Mouse (Mus musculus) mesoderm, embryonic 11.5 days (tissue): ENCODE results near the gene Ncor2.
A peak's percentile ranks its signal among the peaks of the same experiment; 100 is the strongest.

Experiments
- DNase-seq: peaks from one replicate; pipeline ENCODE4 v3.0.0-alpha.2; 2012; ENCODE audit warnings: low read depth, low spot score

Gene Ncor2

DNA sequence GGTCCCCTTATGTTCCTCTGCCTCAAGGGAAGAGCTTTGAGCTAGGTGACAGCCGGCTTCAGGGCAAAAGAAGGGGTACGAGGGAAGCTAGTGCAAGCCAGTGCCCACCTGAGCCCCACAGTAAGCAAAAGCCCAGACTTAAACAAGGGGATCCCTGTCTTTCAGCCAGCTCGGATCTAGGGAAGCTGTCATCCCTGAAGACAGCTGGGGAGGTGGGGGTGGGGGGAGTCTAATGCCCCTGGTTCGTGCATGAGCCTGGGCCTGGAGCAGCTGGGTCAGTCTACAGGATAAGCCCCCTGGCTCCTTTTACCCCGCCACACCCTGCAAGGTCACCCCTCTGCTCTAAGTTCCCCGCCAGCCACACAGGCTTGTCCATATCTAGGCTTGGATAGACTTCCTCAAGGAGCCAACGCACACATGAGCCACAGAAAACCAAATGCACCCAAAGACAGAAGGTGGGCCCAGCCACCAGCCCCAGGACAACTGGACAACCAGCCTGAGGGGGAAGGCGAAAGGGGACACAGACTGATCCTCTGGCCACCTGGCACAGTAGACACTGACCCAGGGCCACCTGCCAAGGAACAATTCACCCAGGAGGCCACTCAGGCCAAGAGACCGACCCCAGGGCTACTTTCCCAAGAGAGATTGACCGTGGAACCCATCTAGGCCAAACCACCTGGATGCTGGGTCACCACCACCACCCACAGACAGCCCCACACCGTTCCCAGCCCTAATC is 8.7 kb downstream of the Ncor2 start:
- DNase-seq, result no peak

DNA sequence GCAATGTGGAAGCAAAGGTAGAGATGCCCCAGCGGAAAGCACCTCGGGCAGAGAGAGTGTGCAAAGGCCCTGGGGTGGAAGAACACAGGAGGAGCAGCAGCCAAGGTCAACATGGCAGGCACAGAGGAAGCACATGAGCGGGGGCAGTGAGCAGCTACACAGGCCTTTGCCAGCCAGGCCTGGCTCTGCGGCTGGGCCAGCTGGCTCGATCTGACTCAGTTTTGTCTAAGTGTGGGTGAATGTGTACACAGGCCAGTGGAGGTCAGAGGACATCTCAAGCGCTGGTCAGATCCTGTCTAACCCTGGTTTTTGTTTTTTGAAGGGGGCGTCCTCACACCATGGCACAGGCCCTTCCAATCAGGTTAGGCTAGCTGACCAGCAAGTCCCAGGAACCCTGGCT is 10.9 kb downstream of the Ncor2 start:
- DNase-seq, result no peak

DNA sequence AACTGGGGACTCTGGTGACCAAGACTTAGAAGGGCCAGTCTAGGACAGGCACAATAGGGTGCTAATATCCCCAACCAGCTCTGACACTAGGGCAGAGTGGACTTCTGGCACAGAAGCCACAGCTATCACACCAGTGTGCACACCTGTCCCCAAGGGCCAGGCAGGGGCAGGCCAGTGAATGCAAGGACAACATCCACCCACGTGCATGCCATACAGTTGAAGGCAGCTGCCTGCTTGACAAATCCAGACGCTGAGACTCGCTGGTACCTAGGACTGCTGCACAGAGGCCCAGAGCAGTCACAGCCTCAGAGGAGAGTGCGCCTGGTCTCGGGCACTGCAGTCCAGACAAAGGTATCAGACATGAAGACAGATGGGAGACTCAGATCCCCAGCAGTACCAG is 11.5 kb downstream of the Ncor2 start:
- no peak for DNase-seq

DNA sequence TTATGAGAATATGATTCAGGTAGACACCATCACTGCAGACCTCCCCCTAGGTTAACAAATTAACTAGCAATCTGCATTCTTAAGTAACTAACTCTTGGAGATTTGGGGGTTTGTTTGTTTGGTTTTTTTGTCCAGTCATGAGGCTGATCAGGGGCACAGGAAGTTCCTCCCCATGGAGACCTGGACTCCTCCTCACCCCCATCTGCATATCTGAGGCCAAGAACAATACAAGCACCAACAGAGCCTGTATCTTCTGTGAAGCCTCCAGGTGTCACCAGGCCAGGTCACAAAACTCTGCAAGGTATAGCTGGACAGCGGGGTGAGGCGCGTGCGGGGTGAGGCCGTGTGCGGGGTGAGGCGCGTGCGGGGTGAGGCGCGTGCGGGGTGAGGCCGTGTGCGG is 13.0 kb downstream of the Ncor2 start:
- no peak for DNase-seq

DNA sequence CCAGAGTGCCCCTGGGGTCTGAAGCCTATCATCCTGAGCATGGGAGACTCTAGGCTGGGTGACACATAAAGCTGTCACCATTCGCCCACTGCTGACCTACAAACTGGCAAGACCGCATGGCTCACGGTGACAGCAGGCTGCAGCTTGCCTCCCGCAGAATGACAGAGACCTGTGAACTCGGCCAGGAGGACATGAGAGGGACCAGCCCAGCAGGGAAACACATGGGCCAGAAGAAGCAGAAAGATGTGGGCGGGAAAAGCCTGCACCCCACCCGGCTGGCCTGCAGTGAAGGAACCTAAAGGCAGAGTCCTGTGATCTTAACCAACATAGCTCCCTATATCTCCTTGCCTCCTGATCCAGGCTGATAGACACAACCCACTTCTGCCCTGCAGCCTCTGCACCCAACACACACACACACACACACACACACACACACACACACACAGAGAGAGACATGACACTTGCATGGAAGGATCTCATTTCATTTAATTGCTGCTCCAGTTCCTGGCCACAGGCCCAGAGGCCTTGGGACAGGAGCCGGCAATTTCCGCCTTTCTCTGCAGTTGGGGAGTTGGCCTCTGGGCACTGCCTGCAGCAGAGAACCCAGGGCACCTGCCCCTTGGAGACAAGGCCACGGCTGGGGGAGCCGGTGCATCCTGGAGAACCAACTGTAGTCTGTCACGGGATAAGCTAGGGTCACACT is 14.4 kb downstream of the Ncor2 start:
- DNase-seq, result no peak

DNA sequence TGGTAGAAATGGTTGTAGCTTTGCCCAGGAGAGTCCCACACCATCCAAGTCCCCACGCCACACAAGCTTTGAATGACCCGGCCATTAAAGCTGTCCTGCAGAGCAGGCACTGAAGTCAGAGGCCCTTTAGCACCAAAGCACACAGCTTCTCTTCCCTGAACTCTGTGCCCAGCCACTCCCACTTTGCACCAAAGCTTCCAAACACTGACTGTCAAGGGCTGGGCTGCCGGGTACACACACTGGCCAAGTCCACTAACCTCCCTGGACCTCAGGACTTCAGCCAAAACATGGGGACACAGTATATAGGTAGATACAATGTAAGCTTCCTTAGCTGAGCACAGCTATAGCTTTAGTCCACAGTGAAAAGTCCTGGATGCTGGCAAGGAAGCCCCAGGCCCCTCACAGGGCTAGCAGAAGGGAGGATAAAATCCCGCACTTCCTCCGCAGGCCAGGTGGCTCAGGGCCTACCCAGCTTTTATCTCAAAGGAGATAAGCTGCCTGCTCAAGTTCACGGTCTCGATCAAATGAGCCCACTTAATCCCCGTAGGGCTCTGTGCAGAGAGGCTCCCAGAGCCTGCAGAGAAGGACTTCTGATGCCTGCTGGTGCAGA is 15.5 kb downstream of the Ncor2 start:
- no peak for DNase-seq

DNA sequence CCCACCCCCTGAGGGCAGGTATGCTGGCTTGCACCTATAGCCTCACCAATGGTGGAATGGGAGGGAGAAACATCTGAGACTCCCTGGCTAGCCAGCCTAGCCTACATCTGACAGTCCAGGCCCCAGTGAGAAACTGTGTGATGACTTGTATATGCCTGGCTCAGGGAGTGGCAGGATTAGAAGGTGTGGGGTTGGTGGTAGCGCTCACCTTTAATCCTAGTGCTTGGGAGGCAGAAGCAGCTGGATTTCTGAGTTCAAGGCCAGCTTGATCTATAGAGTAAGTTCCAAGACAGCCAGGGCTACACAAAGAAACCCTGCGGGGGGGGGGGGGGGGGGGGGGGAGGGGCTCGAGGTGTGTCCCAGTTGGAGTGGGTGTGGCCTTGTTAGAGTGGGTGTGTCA is 16.6 kb downstream of the Ncor2 start:
- no peak for DNase-seq

DNA sequence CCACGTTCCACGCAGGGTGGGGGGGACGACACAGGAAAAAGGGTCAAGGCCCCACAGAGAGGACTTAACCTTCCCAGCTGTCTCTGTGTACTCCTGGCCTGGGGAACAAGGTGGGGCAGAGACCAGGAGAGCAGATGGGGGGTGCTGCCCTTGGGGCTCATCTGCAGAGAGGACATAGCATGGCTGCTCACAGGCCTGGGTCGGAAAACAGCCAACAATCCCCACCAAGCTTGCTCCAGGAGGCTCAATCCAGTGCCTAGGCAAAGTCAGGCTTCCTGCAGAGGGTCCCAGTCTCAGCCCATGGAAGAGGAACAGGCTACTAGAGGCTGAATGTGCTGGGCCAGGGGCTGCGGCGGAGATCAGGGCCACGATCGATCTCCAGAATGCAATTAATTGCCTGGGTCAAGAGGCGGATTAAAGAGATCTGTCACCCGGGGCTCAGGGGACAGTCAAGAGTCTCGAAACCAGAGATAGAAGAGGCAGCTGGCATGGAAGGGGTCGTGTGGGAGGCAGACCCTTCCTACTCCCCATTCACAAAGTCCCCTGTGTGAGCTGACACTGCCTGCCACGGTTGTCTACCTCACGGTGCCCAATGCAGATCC is 19.1 kb downstream of the Ncor2 start:
- no peak for DNase-seq

DNA sequence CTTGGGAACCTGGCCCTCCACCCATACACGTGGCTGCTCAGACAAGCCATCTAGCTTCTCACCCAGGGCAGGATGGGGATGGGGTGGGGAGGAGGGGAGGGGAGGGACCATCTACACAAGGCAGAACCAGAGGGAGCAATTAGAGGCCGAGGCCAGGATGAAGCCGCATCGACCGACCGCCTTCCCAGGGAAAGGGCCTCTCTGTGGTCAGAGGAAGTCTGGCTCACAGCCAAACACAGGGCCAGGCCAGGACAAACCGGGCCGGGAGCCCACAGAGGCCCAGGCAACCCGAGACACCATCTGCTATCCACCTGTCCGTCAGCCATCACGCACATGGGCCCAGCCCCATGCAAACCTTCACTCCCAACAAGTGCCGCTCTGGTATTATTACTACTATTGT is 19.7 kb downstream of the Ncor2 start:
- DNase-seq, result peak; percentile 88

DNA sequence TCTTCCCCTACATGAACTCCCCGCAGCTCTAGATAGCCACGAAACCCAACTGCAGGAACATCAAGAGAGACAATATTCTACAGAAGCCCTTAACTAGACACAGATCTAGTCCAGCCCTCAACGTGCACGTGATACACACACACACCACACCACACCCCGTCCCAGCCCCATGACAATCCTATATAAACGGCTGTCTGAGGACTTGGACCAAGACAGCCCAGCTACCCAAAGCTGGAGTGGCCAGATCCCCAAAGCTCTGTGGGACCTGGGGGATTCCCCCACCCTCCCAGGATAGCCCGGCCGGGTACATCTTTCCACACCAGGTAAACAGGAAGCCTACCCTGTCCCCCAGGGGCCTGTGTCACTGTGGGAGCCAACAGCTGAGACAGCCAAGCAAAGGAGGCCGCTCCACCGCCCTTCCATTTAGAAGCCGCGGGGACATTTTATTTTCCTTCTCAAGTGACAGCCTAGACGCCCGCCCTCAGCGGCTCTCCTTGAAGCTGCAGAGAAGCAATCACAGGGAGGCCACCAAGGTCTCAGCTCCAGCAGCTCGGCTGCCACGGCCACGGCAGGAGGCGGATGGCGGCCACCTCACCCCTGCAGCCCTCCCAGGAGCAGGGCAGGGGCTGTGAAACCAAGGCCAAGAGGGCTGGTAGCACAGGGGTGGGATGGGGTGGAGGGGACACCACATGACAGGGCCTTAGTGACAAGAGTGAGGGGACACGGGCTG is 20.6 kb downstream of the Ncor2 start:
- no peak for DNase-seq

DNA sequence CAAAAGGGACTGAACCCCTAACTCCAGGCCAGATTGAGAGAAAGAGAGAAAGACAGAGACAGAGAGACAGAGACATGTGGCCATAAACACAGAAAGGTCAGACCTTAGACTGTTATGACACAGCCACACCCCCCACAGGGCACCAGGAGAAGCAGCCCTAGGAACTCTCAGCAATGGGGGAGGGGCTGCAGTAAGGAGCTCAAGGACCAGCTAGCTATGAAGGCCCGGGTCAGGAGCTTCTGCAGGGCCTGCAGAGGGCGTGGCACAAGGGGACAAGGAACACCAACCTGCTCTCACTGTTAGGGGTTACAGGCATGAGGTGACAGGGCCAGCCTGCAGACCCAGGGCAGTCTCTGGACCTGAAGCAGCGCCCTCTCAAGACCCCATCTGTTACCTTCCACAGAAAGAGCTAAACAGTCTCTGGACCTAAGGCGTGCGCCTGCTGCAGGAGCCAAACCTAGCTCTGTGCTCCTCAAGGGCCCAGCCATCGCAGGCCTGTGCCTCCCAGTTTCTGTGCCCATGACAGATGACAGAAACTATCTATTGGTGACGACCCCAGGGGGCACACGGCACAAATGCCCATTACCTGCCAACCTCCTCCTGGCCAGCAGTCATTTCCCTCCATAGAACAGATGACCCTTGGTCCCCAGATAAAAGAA is 21.5 kb downstream of the Ncor2 start:
- DNase-seq, result no peak

DNA sequence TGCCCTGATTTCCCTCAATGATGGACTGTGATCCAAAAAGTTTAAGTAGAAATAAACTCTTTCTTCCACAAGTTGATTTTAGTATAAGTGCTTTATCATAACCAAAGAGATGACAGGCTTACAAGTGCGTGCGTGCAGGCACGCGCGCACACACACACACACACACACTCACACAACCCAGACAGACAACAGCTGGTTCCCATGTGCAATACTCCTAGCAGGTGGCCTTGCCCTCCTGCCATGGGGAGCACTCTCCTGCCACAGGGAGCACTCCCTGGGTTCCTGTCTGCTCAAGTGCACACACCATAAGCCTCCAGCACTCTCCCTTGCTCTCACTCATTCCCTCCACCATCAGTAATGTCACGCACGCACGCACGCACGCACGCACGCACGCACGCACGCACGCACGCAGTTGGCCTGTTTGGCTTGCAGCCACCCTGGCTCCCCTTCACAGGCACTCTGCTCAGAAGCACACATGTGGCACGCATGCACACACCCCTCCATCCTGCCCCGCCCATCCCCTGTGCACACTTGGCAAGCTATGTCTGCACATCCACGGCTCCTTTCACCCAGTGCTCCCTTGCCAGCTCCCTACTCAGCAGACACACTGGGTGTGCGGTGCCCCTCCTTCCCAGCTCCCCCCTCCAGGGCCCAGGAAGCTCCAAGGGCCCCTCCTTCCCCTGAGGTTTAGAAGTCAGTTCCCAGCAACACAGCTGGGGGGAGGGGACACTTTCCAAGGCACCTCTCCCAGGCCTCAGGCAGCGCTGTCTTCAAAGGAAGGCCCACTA is 22.4 kb downstream of the Ncor2 start:
- DNase-seq, result no peak

DNA sequence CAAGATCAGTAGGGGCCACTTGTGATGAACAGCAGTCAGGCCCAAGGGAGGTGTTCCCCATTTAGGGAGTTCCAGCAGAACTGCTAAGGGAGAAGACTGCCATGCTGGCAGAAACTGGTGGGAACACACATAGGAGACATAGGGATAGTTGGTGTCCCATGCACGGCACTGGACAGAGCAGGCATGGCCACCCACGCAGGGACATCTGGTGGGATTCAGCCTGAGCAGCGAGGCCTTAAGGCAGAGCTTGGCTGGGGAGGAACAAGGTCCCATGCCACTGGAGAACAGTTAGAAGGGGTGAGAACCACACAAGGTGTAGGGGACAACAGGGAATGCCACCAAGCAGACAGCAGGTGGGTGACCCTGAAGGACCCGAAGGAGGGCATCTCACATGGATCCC is 23.6 kb downstream of the Ncor2 start:
- DNase-seq, result no peak

DNA sequence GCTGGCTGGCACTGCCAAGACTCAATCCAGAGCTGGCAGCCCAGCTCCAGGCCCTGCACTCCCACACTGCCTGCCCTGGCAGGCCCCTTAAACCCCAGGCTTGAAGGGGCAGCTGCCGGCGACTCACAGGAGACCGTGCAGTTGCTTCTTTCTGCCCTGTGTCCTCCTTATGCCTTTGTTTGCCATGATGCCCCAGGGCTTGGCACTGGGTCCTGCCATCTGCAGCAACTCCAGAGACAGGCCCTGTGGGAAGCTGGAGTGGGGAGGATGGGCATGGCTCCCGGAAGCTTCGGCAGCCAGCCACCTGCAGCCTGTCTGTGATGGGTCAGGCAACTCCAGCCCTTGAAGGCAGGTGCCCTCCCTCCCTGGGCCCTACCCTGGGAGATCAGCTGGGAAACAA is 24.0 kb downstream of the Ncor2 start:
- DNase-seq, result no peak

DNA sequence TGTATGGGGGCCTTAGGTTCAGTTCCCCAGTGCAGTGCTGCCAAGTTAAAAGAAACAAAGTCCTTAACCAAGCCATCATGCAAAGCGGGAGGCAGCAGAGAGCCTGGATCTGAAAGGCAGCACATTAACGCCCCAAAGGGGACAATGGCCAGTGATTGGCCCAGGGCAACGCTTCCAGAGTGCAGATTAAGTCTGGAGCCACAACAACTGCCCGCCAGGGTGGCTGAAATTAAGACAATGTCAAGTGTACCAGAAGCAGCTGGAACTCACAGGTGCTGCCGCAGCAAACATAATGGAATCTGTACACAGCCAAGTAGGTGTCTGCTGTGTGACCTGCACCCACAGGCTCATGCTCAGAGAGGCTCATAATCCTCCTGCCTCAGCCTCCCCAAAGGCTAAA is 24.8 kb downstream of the Ncor2 start:
- no peak for DNase-seq

DNA sequence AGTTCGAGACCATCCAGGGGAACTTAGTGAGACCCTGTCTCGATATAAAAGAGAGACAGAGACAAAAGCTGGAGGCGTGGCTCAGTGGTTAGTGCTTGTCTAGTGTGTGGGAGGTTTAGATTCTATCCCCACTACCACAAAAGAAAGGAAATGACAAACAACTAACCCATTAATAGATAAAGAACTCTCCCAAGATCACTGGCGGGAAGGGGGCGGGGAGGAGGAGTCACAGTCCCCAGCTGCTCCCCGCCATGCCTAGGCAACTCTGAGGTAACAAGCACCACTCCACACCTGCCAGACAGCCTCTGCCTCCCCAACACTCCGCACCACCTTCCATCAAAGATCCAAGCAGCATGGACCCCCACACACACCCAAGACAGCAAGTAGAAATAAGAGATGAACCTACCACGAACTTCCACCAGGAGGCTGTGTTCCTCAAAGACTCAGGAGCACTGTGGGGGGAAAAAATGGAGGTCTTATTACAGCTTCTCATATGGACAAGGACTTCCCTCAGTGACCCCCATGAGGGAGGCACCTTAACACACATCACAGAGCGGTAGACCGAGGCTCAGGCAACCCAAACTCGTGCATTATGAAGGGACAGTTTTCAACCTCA is 25.7 kb downstream of the Ncor2 start:
- DNase-seq, result no peak

DNA sequence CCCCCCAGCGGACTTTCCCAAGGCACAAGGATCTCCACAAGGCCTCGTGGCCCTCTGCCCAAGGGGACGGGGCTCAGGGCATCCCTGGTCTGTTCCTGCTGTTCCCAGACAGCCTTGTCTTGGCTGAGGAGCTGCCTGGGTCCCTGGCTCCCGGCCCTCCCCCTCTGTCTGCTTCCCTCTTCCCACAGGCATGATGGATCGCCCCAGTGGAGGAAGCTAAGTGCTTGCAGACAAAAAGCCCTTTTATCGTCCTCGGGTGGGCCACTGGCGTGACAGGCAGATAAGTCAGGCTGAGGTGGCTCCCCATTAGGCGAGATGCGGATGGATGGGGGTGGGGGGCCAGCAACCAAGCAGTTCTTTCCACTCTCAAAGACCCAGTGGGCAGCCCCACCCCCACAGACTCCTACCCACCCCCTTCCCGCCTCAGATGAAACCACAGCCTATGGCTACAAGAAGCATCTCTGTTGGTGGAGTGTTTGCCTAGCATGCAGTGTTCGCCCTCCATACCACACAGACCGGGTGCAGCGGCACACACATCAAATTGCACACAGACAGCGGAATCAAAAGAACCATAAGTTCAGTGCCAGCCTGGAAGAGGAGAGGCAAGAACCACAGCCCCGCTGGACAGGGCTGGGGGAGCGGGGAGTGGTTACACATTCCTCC is 27.0 kb downstream of the Ncor2 start:
- peak; percentile 95 for DNase-seq

DNA sequence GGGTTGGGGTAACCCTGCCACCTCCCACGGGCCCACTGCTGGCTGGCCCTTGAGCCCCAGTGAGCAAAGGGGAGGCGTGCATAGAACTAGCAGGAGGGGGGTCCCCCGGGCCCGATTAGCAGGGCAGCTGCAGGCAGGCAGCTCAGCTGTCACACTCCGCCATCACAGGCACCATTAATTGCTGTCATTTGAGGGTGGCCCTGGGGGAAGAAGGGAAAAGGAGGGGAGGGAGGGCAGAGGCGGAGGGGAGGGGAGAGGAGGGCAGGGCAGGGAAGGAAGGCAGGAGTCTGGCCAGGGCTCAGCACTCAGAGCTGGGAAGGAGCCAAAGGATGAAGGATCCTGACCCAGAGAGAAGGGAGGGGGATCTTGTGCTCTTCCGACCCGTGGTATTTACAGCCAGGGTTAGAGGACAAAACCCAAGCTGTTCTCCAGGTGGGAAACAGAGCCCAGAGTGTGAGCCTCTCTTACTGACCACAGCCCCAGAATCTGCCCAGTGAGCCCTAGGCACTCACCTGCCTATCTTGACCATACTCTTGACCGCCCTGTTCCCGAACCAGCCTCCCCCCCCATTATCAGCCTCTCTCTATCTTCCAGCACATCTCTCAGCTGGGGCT is 28.0 kb downstream of the Ncor2 start:
- peak; percentile 85 for DNase-seq

DNA sequence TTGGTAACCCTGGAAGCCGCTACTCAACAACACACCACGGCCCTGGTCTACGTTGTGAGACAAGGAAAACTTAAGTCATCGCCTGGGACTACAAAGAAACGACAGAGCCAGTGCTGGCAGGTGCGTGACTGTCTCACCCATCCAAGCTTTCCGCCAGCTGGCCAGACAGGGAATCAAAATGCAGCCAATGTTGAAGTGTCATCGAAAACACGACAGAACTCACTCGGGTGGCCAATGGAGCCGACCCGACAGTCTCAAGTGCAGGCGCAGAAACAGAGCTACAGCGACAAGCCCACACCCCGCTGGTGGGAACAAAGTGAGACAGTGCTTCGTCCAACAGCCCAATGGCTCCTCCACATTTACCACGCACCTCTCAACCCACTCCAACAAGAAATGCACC is 29.9 kb downstream of the Ncor2 start:
- no peak for DNase-seq
